Mouse (Mus musculus): Measurements from ENCODE around the gene Krba1. TPM values are rescaled to one million over a fixed set of nuclear protein-coding genes. Genes with fewer than 3 reads are reported as not detected.

Krba1 gene
- polyA plus RNA-seq, 1 experiment from 2014 or later: 16.8 TPM

DNA sequence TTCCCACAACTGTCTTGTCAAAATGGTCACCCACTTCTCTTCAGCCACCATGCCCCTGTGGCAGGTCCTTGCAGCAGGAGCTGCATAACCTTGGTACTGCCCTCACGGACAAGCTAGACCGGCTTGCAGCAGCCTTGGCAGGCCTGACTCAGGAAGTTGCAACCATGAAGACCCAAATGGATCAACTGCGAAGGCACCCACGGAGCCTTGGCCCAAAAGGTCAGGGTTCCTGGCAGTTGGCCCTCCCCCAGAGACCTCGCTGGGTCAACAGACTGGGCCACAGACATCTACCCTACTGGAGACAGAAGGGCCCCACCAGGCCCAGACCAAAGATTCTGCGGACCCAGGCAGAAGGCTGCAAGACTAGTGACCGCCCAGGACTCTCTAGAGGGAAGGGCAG is 20.2 kb downstream of the Krba1 start:
- H3K4me2 ChIP-seq (ENCODE audit: low read depth, low read length): no peak overlapping the region
- peaks cover 19% of the 10 kb centered on the region; the same call in 1 of the 2 replicates for H3K36me3 ChIP-seq (ENCODE audit: control insufficient read depth, insufficient read depth, low read length)
- H3K9ac ChIP-seq (ENCODE audit: low read length): no peak overlapping the region
- H3K27ac ChIP-seq (ENCODE audit: low read length): no peak overlapping the region
- H3K9me3 ChIP-seq (replicated peaks; ENCODE audit: control insufficient read depth, low read length): no peaks in the 10 kb centered on the region
- WGBS: 90% methylated on average over 7 of the region's 7 CpGs
- H3K4me1 ChIP-seq (ENCODE audit: control insufficient read depth, insufficient read depth, low read length): peaks cover 4% of the 10 kb centered on the region; the same call in 1 of the 2 replicates
- no peak for ATAC-seq (ENCODE audit: insufficient read depth, low FRiP score)
- no peak overlapping the region for H3K4me3 ChIP-seq (replicated peaks; ENCODE audit: low read length)
- no peaks in the 10 kb centered on the region for H3K27me3 ChIP-seq (ENCODE audit: control insufficient read depth, insufficient read depth, low read length)

DNA sequence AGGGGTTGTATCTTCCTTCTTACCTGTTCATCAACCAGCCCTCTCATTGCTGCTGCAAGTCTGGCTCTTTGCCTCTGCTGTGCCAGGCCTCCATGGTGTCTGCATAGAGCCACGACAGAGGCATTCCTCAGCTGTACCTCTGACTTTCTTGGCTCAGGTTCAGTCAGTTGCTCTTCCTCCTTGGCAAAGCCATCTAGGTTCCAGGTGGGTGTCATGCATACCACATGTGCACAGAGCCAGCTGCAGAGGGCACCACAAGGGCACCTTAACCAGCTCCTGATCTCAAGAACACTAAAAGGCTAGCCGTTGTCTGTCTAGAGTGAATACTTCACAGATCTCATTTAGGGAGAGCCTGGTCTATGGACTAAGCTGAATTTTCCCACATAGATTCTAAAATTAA is 21.1 kb downstream of the Krba1 start:
- no peak for ATAC-seq (ENCODE audit: insufficient read depth, low FRiP score)
- Histone ChIP-seq H3K4me1 (ENCODE audit: control insufficient read depth, insufficient read depth, low read length) (peaks cover 3% of the 10 kb centered on the region; the same call in 1 of the 2 replicates), H3K4me3 (replicated peaks; ENCODE audit: low read length) (no peak overlapping the region), H3K36me3 (ENCODE audit: control insufficient read depth, insufficient read depth, low read length) (peaks cover 19% of the 10 kb centered on the region; the same call in 1 of the 2 replicates), H3K4me2 (ENCODE audit: low read depth, low read length) (no peak overlapping the region), H3K9me3 (replicated peaks; ENCODE audit: control insufficient read depth, low read length) (no peaks in the 10 kb centered on the region), H3K27ac (ENCODE audit: low read length) (no peak overlapping the region), H3K27me3 (ENCODE audit: control insufficient read depth, insufficient read depth, low read length) (no peaks in the 10 kb centered on the region), H3K9ac (ENCODE audit: low read length) (no peak overlapping the region)
- 84% methylated on average over 2 of the region's 2 CpGs for WGBS

DNA sequence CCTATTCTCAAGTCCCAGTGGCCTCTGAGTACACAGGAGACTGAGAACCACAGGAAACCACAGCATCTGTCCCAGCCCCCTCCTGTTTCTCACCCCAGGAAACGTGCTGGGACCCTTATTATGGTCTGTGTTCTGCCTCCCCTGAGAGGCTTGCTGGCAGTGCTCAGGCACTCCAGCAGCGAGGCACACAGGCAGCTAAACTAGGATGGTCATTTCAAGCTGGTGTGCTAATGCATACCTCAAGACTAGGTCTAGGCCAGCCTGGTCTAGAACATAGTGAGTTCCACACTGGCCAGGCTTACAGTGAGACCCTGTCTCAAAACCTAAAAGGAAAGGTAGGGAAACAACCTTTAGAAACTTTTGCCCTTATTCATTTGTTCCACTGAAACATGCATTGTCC is 25.3 kb downstream of the Krba1 start:
- H3K4me1 ChIP-seq (ENCODE audit: control insufficient read depth, insufficient read depth, low read length): no peaks in the 10 kb centered on the region
- H3K27ac ChIP-seq (ENCODE audit: low read length): no peak overlapping the region
- no peak overlapping the region for H3K4me2 ChIP-seq (ENCODE audit: low read depth, low read length)
- no peak overlapping the region for H3K9ac ChIP-seq (ENCODE audit: low read length)
- H3K4me3 ChIP-seq (replicated peaks; ENCODE audit: low read length): no peak overlapping the region
- no peaks in the 10 kb centered on the region for H3K9me3 ChIP-seq (replicated peaks; ENCODE audit: control insufficient read depth, low read length)
- H3K27me3 ChIP-seq (ENCODE audit: control insufficient read depth, insufficient read depth, low read length): no peaks in the 10 kb centered on the region
- ATAC-seq (ENCODE audit: insufficient read depth, low FRiP score): no peak
- 11% methylated on average over 2 of the region's 2 CpGs for WGBS
- peaks cover 6% of the 10 kb centered on the region; the same call in 1 of the 2 replicates for H3K36me3 ChIP-seq (ENCODE audit: control insufficient read depth, insufficient read depth, low read length)

DNA sequence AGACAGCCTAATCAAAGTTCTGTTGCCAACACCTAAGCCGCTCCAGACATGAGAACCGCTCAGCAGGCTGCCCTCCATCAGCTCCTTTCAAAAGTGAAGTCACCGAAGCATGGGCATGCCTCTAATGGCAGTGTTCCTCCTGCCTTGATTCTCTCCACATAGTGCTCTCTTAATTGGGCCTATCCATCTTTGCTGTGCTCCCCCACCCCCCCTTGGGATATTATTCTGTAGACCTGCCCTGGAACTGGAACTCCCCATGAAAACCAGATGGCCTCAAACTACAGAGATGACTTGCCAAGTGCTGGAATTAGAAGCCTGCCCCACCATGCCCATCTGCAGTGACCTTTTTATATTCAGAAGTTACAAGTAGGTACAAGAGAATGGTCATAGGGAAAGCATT is 27.9 kb downstream of the Krba1 start:
- no peak for ATAC-seq (ENCODE audit: insufficient read depth, low FRiP score)
- no peaks in the 10 kb centered on the region for H3K9me3 ChIP-seq (replicated peaks; ENCODE audit: control insufficient read depth, low read length)
- WGBS: 78% methylated on average over 3 of the region's 3 CpGs
- no peak overlapping the region for H3K4me3 ChIP-seq (replicated peaks; ENCODE audit: low read length)
- H3K27ac ChIP-seq (ENCODE audit: low read length): no peak overlapping the region
- H3K4me1 ChIP-seq (ENCODE audit: control insufficient read depth, insufficient read depth, low read length): no peaks in the 10 kb centered on the region
- H3K27me3 ChIP-seq (ENCODE audit: control insufficient read depth, insufficient read depth, low read length): no peaks in the 10 kb centered on the region
- peaks cover 3% of the 10 kb centered on the region; the same call in 1 of the 2 replicates for H3K36me3 ChIP-seq (ENCODE audit: control insufficient read depth, insufficient read depth, low read length)
- H3K9ac ChIP-seq (ENCODE audit: low read length): no peak overlapping the region
- H3K4me2 ChIP-seq (ENCODE audit: low read depth, low read length): no peak overlapping the region

DNA sequence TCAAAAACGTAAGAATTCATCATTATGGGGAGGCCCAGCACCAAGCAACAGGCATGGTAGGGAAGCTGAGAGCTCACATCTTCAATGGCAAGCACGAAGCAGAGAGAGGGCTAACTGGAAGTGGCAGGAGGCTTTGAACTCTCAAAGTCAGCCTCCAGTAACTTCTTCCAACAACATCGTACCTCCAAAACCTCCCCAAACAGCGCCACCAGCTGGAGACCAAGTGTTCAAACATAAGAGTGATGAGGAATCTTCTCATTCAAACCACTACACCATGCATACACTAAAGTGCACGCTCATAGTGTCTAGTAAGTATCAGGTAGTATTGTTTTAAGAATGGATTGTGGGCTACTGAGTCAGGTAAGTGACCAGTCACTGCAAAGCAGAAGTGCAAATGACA is 28.7 kb downstream of the Krba1 start:
- H3K27ac ChIP-seq (ENCODE audit: low read length): no peak overlapping the region
- no peak overlapping the region for H3K4me2 ChIP-seq (ENCODE audit: low read depth, low read length)
- ATAC-seq (ENCODE audit: insufficient read depth, low FRiP score): no peak
- no peak overlapping the region for H3K9ac ChIP-seq (ENCODE audit: low read length)
- no peaks in the 10 kb centered on the region for H3K36me3 ChIP-seq (ENCODE audit: control insufficient read depth, insufficient read depth, low read length)
- H3K27me3 ChIP-seq (ENCODE audit: control insufficient read depth, insufficient read depth, low read length): no peaks in the 10 kb centered on the region
- H3K4me1 ChIP-seq (ENCODE audit: control insufficient read depth, insufficient read depth, low read length): no peaks in the 10 kb centered on the region
- no peaks in the 10 kb centered on the region for H3K9me3 ChIP-seq (replicated peaks; ENCODE audit: control insufficient read depth, low read length)
- WGBS: 65% methylated on average over 5 of the region's 5 CpGs
- H3K4me3 ChIP-seq (replicated peaks; ENCODE audit: low read length): no peak overlapping the region

DNA sequence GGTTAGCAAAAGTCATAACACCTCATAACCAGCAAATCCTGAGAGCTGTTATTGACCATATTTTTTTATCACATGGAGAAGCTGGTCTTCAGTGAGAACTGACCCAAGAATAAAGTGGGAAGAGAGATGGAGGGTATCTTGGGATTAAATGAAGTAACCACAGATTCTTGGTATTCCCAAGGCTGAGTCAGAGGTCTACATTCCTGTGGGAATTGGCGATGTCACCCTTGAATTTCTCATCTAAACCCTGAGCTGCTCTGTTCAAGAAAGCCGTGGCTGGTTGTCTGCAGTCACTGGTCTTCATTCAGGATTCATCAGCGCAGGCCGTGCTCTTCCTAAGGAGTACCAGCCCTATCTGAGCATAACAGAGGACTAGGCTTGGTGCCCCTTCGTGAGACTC is 31.6 kb downstream of the Krba1 start:
- Histone ChIP-seq H3K4me1 (ENCODE audit: control insufficient read depth, insufficient read depth, low read length) (no peaks in the 10 kb centered on the region), H3K9ac (ENCODE audit: low read length) (no peak overlapping the region), H3K4me2 (ENCODE audit: low read depth, low read length) (no peak overlapping the region), H3K36me3 (ENCODE audit: control insufficient read depth, insufficient read depth, low read length) (no peaks in the 10 kb centered on the region), H3K27me3 (ENCODE audit: control insufficient read depth, insufficient read depth, low read length) (no peaks in the 10 kb centered on the region), H3K27ac (ENCODE audit: low read length) (no peak overlapping the region), H3K4me3 (replicated peaks; ENCODE audit: low read length) (no peak overlapping the region), H3K9me3 (replicated peaks; ENCODE audit: control insufficient read depth, low read length) (no peaks in the 10 kb centered on the region)
- no peak for ATAC-seq (ENCODE audit: insufficient read depth, low FRiP score)
- WGBS: 71% methylated on average over 5 of the region's 5 CpGs

DNA sequence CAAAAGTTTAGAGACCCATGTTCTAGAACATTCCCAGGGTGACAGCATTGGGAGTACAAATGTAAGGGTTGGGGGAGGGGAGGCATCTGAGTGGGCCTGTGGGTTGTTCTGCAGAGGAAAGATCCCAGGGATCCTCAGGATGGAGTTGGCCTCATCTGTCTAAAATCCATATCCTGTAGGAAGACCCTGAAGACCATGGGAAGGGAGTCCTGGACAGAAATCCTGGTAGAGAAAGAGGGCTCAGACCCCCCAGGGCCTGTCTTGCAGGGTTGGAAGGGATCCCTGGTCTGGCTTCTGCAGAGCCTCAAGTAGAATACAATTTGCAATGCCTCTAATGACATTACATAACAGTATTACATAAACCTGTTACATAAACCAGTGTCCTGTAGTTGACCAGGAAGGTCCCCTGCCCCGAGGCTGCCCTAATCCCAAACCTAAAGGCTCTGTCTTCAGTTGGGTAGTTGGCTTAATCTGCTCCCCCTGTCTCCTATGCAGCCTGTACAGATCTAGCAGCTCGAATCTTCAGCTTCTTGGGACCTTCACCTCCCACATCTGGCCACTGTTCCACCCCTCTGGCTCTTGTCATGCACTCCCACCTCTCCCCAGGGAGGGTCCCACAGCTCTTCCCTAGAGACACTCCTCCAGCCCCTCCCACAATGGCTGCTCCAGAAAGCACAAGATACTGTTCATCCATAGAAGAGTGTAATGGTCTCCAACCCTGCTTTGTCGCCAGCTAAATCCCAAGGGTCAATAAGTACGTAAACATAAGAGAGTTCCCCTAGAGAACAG is 33.6 kb downstream of the Krba1 start:
- Histone ChIP-seq H3K27me3 (ENCODE audit: control insufficient read depth, insufficient read depth, low read length) (no peaks in the 10 kb centered on the region), H3K9me3 (replicated peaks; ENCODE audit: control insufficient read depth, low read length) (no peaks in the 10 kb centered on the region), H3K9ac (ENCODE audit: low read length) (no peak overlapping the region), H3K27ac (ENCODE audit: low read length) (no peak overlapping the region), H3K36me3 (ENCODE audit: control insufficient read depth, insufficient read depth, low read length) (no peaks in the 10 kb centered on the region), H3K4me2 (ENCODE audit: low read depth, low read length) (no peak overlapping the region), H3K4me1 (ENCODE audit: control insufficient read depth, insufficient read depth, low read length) (peaks cover 10% of the 10 kb centered on the region), H3K4me3 (replicated peaks; ENCODE audit: low read length) (no peak overlapping the region)
- WGBS: 54% methylated on average over 4 of the region's 4 CpGs
- no peak for ATAC-seq (ENCODE audit: insufficient read depth, low FRiP score)

DNA sequence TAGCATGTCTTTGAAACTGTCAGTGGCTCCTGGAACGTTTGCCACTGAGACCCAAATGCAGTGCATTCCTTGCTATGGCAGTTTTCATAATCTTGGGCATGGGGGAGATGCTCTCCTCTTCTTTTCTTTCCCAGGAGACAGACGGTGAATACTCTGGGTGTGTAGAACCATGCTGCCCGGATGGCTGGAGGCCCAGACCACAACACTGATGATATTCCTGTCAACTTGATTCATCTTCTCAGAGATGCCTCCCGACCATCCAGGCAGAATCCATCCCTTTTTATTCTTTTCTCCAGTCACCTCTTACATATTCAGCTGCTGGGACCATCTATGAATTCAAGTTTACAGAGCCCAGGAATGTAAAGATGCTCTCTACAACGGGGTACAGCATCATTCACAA is 35.4 kb downstream of the Krba1 start:
- Histone ChIP-seq H3K36me3 (ENCODE audit: control insufficient read depth, insufficient read depth, low read length) (no peaks in the 10 kb centered on the region), H3K4me1 (ENCODE audit: control insufficient read depth, insufficient read depth, low read length) (peaks cover 16% of the 10 kb centered on the region), H3K27me3 (ENCODE audit: control insufficient read depth, insufficient read depth, low read length) (no peaks in the 10 kb centered on the region), H3K27ac (ENCODE audit: low read length) (no peak overlapping the region), H3K9ac (ENCODE audit: low read length) (no peak overlapping the region), H3K9me3 (replicated peaks; ENCODE audit: control insufficient read depth, low read length) (no peaks in the 10 kb centered on the region), H3K4me2 (ENCODE audit: low read depth, low read length) (no peak overlapping the region), H3K4me3 (replicated peaks; ENCODE audit: low read length) (no peak overlapping the region)
- WGBS: 72% methylated on average over 5 of the region's 5 CpGs
- no peak for ATAC-seq (ENCODE audit: insufficient read depth, low FRiP score)

DNA sequence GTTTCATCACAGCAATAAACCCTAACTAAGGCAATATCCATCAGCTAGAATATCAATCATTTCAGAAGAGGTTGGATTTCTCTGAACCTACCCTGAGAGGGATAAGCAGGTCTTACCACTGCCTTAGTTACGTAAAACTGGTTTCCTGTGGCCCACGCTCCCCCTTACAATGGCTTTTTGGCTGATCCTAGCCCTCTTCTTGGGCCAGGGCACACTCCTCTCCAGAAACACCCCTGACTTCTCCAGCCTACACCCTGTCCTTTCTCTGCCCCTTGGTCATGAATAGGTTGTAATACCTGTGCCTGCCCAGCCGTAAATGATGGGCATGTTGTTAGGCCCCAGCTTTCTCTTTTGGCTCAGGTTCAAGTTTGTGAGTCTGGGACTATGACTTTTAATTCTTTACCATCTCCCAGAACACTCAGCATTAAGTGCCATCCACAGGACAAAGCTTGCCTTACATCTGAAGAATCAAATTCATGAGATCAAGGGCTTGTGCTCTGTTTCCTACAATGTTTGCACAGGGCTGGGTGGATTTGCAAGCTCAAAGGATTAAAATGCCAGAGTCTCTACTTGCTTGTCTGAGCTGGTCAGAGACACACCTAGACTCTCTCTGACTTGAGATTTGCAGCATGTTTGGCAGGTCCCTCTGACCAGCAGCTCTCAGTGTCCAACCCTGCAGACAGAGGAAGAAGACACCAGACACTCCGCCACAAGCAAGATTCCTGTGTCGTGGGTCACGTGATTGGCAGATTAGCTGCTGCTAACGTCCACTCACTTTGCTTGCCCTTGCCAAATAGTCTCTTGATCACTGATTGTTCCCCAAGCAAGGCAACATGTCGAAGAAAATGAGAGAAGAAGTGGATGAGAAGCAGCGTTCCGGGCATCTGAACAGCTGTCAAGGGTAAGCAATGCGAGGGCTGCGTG is 37.8 kb downstream of the Krba1 start:
- ATAC-seq (ENCODE audit: insufficient read depth, low FRiP score): peak; percentile 76
- no peaks in the 10 kb centered on the region for H3K9me3 ChIP-seq (replicated peaks; ENCODE audit: control insufficient read depth, low read length)
- H3K36me3 ChIP-seq (ENCODE audit: control insufficient read depth, insufficient read depth, low read length): peaks cover 8% of the 10 kb centered on the region
- peak overlapping the region; percentile 41 for H3K4me2 ChIP-seq (ENCODE audit: low read depth, low read length)
- H3K9ac ChIP-seq (ENCODE audit: low read length): peak overlapping the region; percentile 9; the same call in 1 of the 2 replicates
- H3K27ac ChIP-seq (ENCODE audit: low read length): peak overlapping the region; percentile 72
- H3K27me3 ChIP-seq (ENCODE audit: control insufficient read depth, insufficient read depth, low read length): no peaks in the 10 kb centered on the region
- WGBS: 33% methylated on average over 12 of the region's 12 CpGs
- peak overlapping the region; percentile 11 for H3K4me3 ChIP-seq (replicated peaks; ENCODE audit: low read length)
- H3K4me1 ChIP-seq (ENCODE audit: control insufficient read depth, insufficient read depth, low read length): peaks cover 30% of the 10 kb centered on the region
